Mouse (Mus musculus) heart, postnatal 0 days (tissue): Measurements from ENCODE around the gene Cers6.

ENCODE experiments used
- CTCF ChIP-seq: IDR thresholded peaks from 2 replicates; pipeline ENCODE4 v1.5.1; 2016; ENCODE audit warnings: antibody characterized with exemption, control low read depth, low read depth
- EP300 ChIP-seq: IDR thresholded peaks from 2 replicates; pipeline ENCODE4 v1.6.1; 2016; ENCODE audit warnings: antibody characterized with exemption, low read depth

- TF ChIP-seq EP300 (no peak), CTCF (no peak)
Measured at GRCm38 (mm10) chr2:69148691-69149090, 287.4 kb downstream of the Cers6 start.
